Mouse (Mus musculus) gonadal fat pad, adult 2 months (tissue): ENCODE measurements around the gene Rexo2. TPM values are rescaled to one million over a fixed set of nuclear protein-coding genes. Genes with fewer than 3 reads are reported as not detected.

Source experiments
- polyA plus RNA-seq: library from polyadenylated mRNA; depleted of rRNA; stranded (reverse); fragments of >200 nt; gene quantifications from 2 replicates; pipeline ENCODE4 v1.2.3, GENCODE M21; 2012; rRNA removed

Rexo2 gene
- polyA plus RNA-seq, 1 experiment, result 87.9 TPM

Other genes with a start within 250 kb of the Rexo2 start
- gene Nxpe2, start 127.2 kb downstream of the Rexo2 start, polyA plus RNA-seq, result 24.8 and 40.1 TPM in 2 replicates
- gene Rbm7, start 14.7 kb upstream of the Rexo2 start, polyA plus RNA-seq, result 37.3 and 38.0 TPM in 2 replicates
- gene Gm5617, start 14.8 kb upstream of the Rexo2 start, polyA plus RNA-seq, result 170 and 207 TPM in 2 replicates
- gene Nnmt, start 124.5 kb upstream of the Rexo2 start, polyA plus RNA-seq, result 41.0 and 73.5 TPM in 2 replicates